ENCODE assay signal across 8 mouse cellular contexts in genomic region chr4:141998282-141998821, GRCm38 (mm10). TPM values are rescaled to one million over a fixed set of nuclear protein-coding genes. Genes with fewer than 3 reads are reported as not detected.
DNase-seq lines count a peak whose midpoint lies in the region; ATAC-seq and TF ChIP-seq lines count a peak whose summit lies in the region.

No protein-coding gene starts in this region.

- no peaks in the 10 kb centered on the region for H3K79me2 ChIP-seq in liver, adult 2 months (ENCODE audit: control insufficient read depth, insufficient read depth, low read length)

- no peak overlapping the region for H3K27ac ChIP-seq in liver, adult 2 months (replicated peaks; ENCODE audit: insufficient read depth, low read depth, low read length)
- no peak overlapping the region for H3K27ac ChIP-seq in hindbrain, postnatal 0 days
- H3K27ac ChIP-seq in midbrain, embryonic 10.5 days (replicated peaks), result peak overlapping the region; percentile 77

- TF ChIP-seq CTCF in liver, adult 2 months (IDR thresholded peaks at IDR 0.05; ENCODE audit: low read depth, low read length), result no peak
- TF ChIP-seq CTCF in hindbrain, postnatal 0 days (IDR thresholded peaks at IDR 0.05; ENCODE audit: low read depth), result no peak

- H3K4me1 ChIP-seq in liver, adult 2 months (ENCODE audit: control insufficient read depth, insufficient read depth, low read length), result peaks cover 2% of the 10 kb centered on the region; the same call in 1 of the 2 replicates
- H3K4me1 ChIP-seq in hindbrain, postnatal 0 days (ENCODE audit: insufficient read depth, low read length), result no peaks in the 10 kb centered on the region
- H3K4me1 ChIP-seq in midbrain, embryonic 10.5 days, result peaks cover 8% of the 10 kb centered on the region

- no peak overlapping the region for H3K9ac ChIP-seq in liver, adult 2 months (ENCODE audit: low read depth, low read length)
- no peak overlapping the region for H3K9ac ChIP-seq in hindbrain, postnatal 0 days (replicated peaks; ENCODE audit: low read length)

- ATAC-seq in hindbrain, postnatal 0 days, result peak; percentile 77

- H3K36me3 ChIP-seq in liver, adult 2 months (ENCODE audit: control insufficient read depth, insufficient read depth, low read length), result no peaks in the 10 kb centered on the region
- no peaks in the 10 kb centered on the region for H3K36me3 ChIP-seq in hindbrain, postnatal 0 days (ENCODE audit: insufficient read depth, low read length)
- no peaks in the 10 kb centered on the region for H3K36me3 ChIP-seq in midbrain, embryonic 10.5 days

- H3K4me3 ChIP-seq in liver, adult 2 months (ENCODE audit: insufficient read depth, low read depth, low read length), result peak overlapping the region; percentile 26; the same call in 1 of the 2 replicates
- peak overlapping the region; percentile 28 for H3K4me3 ChIP-seq in hindbrain, postnatal 0 days (ENCODE audit: low read length)
- peak overlapping the region; percentile 54 for H3K4me3 ChIP-seq in midbrain, embryonic 10.5 days

- H3K27me3 ChIP-seq in liver, adult 2 months (ENCODE audit: control insufficient read depth, insufficient read depth, low read length), result no peaks in the 10 kb centered on the region
- H3K27me3 ChIP-seq in hindbrain, postnatal 0 days (ENCODE audit: insufficient read depth, low read length), result no peaks in the 10 kb centered on the region
- H3K27me3 ChIP-seq in midbrain, embryonic 10.5 days (ENCODE audit: low read depth, poor library complexity, severe bottlenecking), result no peaks in the 10 kb centered on the region

- DNase-seq in liver, adult 2 months (ENCODE audit: extremely low read depth, low read depth, low spot score), result no peak
- DNase-seq in liver, result no peak
- peak; percentile 66 for DNase-seq in embryo, embryonic 11 days
- DNase-seq in hindbrain, postnatal 0 days (ENCODE audit: low spot score), result peak; percentile 68
- peak; percentile 55 for DNase-seq in midbrain, embryonic 10.5 days (ENCODE audit: low spot score)
- no peak for DNase-seq in layer of hippocampus, adult 9-11 months
- no peak for DNase-seq in right cerebral cortex, postnatal 25 days
- DNase-seq in ovary, adult 18-20 months (ENCODE audit: low spot score), result no peak

- WGBS in liver, adult 2 months, result 61% methylated on average over 11 of the region's 11 CpGs
- 14% methylated on average over 11 of the region's 11 CpGs for WGBS in hindbrain, postnatal 0 days
- 33% methylated on average over 11 of the region's 11 CpGs for WGBS in midbrain, embryonic 10.5 days

- no peak for TF ChIP-seq POLR2A in liver, adult 2 months (IDR thresholded peaks at IDR 0.05; ENCODE audit: extremely low read depth, insufficient read depth, low read length)

- peak overlapping the region; percentile 54 for H3K4me2 ChIP-seq in hindbrain, postnatal 0 days (ENCODE audit: low read depth, low read length)

- no peaks in the 10 kb centered on the region for H3K9me3 ChIP-seq in hindbrain, postnatal 0 days (ENCODE audit: low read length)
- no peaks in the 10 kb centered on the region for H3K9me3 ChIP-seq in midbrain, embryonic 10.5 days (replicated peaks)

RNA-seq across cellular contexts. Expression of gene Fhad1, which starts 16.5 kb away (rescaled TPM):
- total RNA-seq in liver, adult 2 months (2014; rRNA removed), result 0.40 and 2.4 TPM in 2 replicates
- 0.06 and 0.41 TPM in 2 replicates for polyA plus RNA-seq in liver, adult 2 months (2012; rRNA removed)
- total RNA-seq in hindbrain, postnatal 0 days (2014; rRNA removed), result 2.0 and 16.9 TPM in 2 replicates
- 5.8 and 7.5 TPM in 2 replicates for polyA plus RNA-seq in hindbrain, postnatal 0 days (2015; fragmentation: Nextera tagmentation; extraction: Ambion mirVana)
- polyA plus RNA-seq in midbrain, embryonic 10.5 days (2016; fragmentation: Nextera tagmentation; extraction: Ambion mirVana), result 1.6 and 1.9 TPM in 2 replicates

Comparison
In these comparisons a context has a peak if more than half of its experiments do, and no peak if none do; other contexts are left out.
1. DNase-seq: peak in embryo, embryonic 11 days (single experiment), hindbrain, postnatal 0 days (single experiment) and midbrain, embryonic 10.5 days (single experiment); none in liver, adult 2 months (single experiment), liver (single experiment), layer of hippocampus, adult 9-11 months (single experiment), right cerebral cortex, postnatal 25 days (single experiment) and ovary, adult 18-20 months (single experiment).
2. Peak in every context shown above with its lines, with median percentiles within 50 percentile points of each other: H3K4me3 ChIP-seq.